ENCODE assay signal across 12 mouse cellular contexts in genomic region chr1:81280978-81281377, GRCm38 (mm10).
DNase-seq lines count a peak whose midpoint lies in the region; ATAC-seq lines count a peak whose summit lies in the region.
"Had no signal": no experiment of that assay in that cellular context is flagged by ENCODE, and none has a peak within 500 bp of the region (broad histone marks: within the 10 kb centered on the region; RNA-seq: fewer than 3 reads in every experiment).

No protein-coding gene starts in this region.

- H3K27ac ChIP-seq in forebrain, embryonic 13.5 days: no peak overlapping the region
- no peak overlapping the region for H3K27ac ChIP-seq in forebrain, embryonic 11.5 days (ENCODE audit: low read depth, low read length)
- no peak overlapping the region for H3K27ac ChIP-seq in neural tube, embryonic 11.5 days (ENCODE audit: low read depth, low read length)
- H3K27ac ChIP-seq in limb, embryonic 13.5 days: peak overlapping the region; percentile 67; the same call in 1 of the 2 replicates
- H3K27ac ChIP-seq: embryonic facial prominence, embryonic 12.5 days; heart, embryonic 15.5 days; liver, embryonic 14.5 days had no signal

- no peaks in the 10 kb centered on the region for H3K27me3 ChIP-seq in forebrain, embryonic 13.5 days
- no peaks in the 10 kb centered on the region for H3K27me3 ChIP-seq in forebrain, embryonic 11.5 days (ENCODE audit: control insufficient read depth, insufficient read depth, low read length)
- H3K27me3 ChIP-seq in neural tube, embryonic 11.5 days (ENCODE audit: control insufficient read depth, insufficient read depth, low read length): no peaks in the 10 kb centered on the region
- no peaks in the 10 kb centered on the region for H3K27me3 ChIP-seq in limb, embryonic 13.5 days
- H3K27me3 ChIP-seq: embryonic facial prominence, embryonic 12.5 days; heart, embryonic 15.5 days had no signal

- no peak overlapping the region for H3K4me3 ChIP-seq in forebrain, embryonic 13.5 days
- H3K4me3 ChIP-seq in forebrain, embryonic 11.5 days (ENCODE audit: low read depth, low read length): no peak overlapping the region
- H3K4me3 ChIP-seq in neural tube, embryonic 11.5 days (ENCODE audit: low read depth, low read length): no peak overlapping the region
- no peak overlapping the region for H3K4me3 ChIP-seq in limb, embryonic 13.5 days
- H3K4me3 ChIP-seq: embryonic facial prominence, embryonic 12.5 days; heart, embryonic 15.5 days had no signal

- H3K9ac ChIP-seq in forebrain, embryonic 13.5 days: no peak overlapping the region
- no peak overlapping the region for H3K9ac ChIP-seq in forebrain, embryonic 11.5 days (ENCODE audit: low read length)
- H3K9ac ChIP-seq in neural tube, embryonic 11.5 days (ENCODE audit: low read length): no peak overlapping the region
- H3K9ac ChIP-seq in limb, embryonic 13.5 days: no peak overlapping the region
- H3K9ac ChIP-seq: embryonic facial prominence, embryonic 12.5 days; heart, embryonic 15.5 days; liver, embryonic 14.5 days had no signal

- H3K9me3 ChIP-seq in forebrain, embryonic 13.5 days (replicated peaks): no peaks in the 10 kb centered on the region
- no peaks in the 10 kb centered on the region for H3K9me3 ChIP-seq in forebrain, embryonic 11.5 days (ENCODE audit: control insufficient read depth, low read length)
- no peaks in the 10 kb centered on the region for H3K9me3 ChIP-seq in neural tube, embryonic 11.5 days (ENCODE audit: control insufficient read depth, low read length)
- no peaks in the 10 kb centered on the region for H3K9me3 ChIP-seq in limb, embryonic 13.5 days
- H3K9me3 ChIP-seq: embryonic facial prominence, embryonic 12.5 days; heart, embryonic 15.5 days had no signal

- no peak for DNase-seq in forebrain, embryonic 11.5 days (ENCODE audit: low spot score)
- peak; percentile 17 for DNase-seq in neural tube, embryonic 11.5 days (ENCODE audit: low spot score)
- no peak for DNase-seq in neural tube, embryonic 10.5 days (ENCODE audit: extremely low spot score, low spot score)
- peak; percentile 24 for DNase-seq in thymus, postnatal 4 days
- no peak for DNase-seq in yolk sac, embryonic 10.5 days (ENCODE audit: low spot score)
- DNase-seq in retina, embryonic 14.5 days (ENCODE audit: low spot score): no peak
- DNase-seq: kidney, adult 9 months had no signal

- no peak overlapping the region for H3K4me2 ChIP-seq in forebrain, embryonic 13.5 days
- no peak overlapping the region for H3K4me2 ChIP-seq in forebrain, embryonic 11.5 days (ENCODE audit: low read depth, low read length, severe bottlenecking)
- H3K4me2 ChIP-seq in neural tube, embryonic 11.5 days (ENCODE audit: low read depth): no peak overlapping the region
- 0 out of 2 replicates have a peak overlapping the region, but pooled peaks have one; percentile 9 for H3K4me2 ChIP-seq in limb, embryonic 13.5 days (replicated peaks)
- H3K4me2 ChIP-seq: embryonic facial prominence, embryonic 12.5 days; heart, embryonic 15.5 days had no signal

- peak; percentile 70 for ATAC-seq in forebrain, embryonic 13.5 days
- ATAC-seq in forebrain, embryonic 11.5 days (replicated peaks; ENCODE audit: low FRiP score): no peak
- no peak for ATAC-seq in neural tube, embryonic 11.5 days (ENCODE audit: insufficient read depth, low FRiP score, low TSS enrichment)
- peak; percentile 61; the same call in 1 of the 2 replicates for ATAC-seq in limb, embryonic 13.5 days (ENCODE audit: low FRiP score, low read depth)

- H3K4me1 ChIP-seq in forebrain, embryonic 13.5 days: no peaks in the 10 kb centered on the region
- no peaks in the 10 kb centered on the region for H3K4me1 ChIP-seq in forebrain, embryonic 11.5 days (replicated peaks; ENCODE audit: control insufficient read depth, insufficient read depth, low read length)
- no peaks in the 10 kb centered on the region for H3K4me1 ChIP-seq in neural tube, embryonic 11.5 days (ENCODE audit: control insufficient read depth, insufficient read depth, low read length)
- H3K4me1 ChIP-seq in limb, embryonic 13.5 days: no peaks in the 10 kb centered on the region
- H3K4me1 ChIP-seq: embryonic facial prominence, embryonic 12.5 days had no signal

- 48% methylated on average over 9 of the region's 9 CpGs for WGBS in forebrain, embryonic 13.5 days
- 51% methylated on average over 9 of the region's 9 CpGs for WGBS in forebrain, embryonic 11.5 days
- 51% methylated on average over 9 of the region's 9 CpGs for WGBS in neural tube, embryonic 11.5 days
- WGBS in limb, embryonic 13.5 days: 45% methylated on average over 9 of the region's 9 CpGs

- H3K36me3 ChIP-seq in forebrain, embryonic 13.5 days (ENCODE audit: poor library complexity, severe bottlenecking): no peaks in the 10 kb centered on the region
- H3K36me3 ChIP-seq in forebrain, embryonic 11.5 days (ENCODE audit: control insufficient read depth, insufficient read depth, low read length): no peaks in the 10 kb centered on the region
- H3K36me3 ChIP-seq in neural tube, embryonic 11.5 days (ENCODE audit: control insufficient read depth, insufficient read depth, low read length): no peaks in the 10 kb centered on the region
- H3K36me3 ChIP-seq in limb, embryonic 13.5 days: no peaks in the 10 kb centered on the region
- H3K36me3 ChIP-seq: embryonic facial prominence, embryonic 12.5 days; heart, embryonic 15.5 days had no signal

Comparison
In these comparisons a context has a peak if more than half of its experiments do, and no peak if none do; other contexts are left out.
1. ATAC-seq: peak in forebrain, embryonic 13.5 days (single experiment) and limb, embryonic 13.5 days (single experiment); none in forebrain, embryonic 11.5 days (single experiment) and neural tube, embryonic 11.5 days (single experiment).
2. DNase-seq: peak in neural tube, embryonic 11.5 days (single experiment) and thymus, postnatal 4 days (single experiment); none in forebrain, embryonic 11.5 days (single experiment), neural tube, embryonic 10.5 days (single experiment), yolk sac, embryonic 10.5 days (single experiment) and retina, embryonic 14.5 days (single experiment).